9 mouse cellular contexts compared by ENCODE assay signal in the genomic region with DNA sequence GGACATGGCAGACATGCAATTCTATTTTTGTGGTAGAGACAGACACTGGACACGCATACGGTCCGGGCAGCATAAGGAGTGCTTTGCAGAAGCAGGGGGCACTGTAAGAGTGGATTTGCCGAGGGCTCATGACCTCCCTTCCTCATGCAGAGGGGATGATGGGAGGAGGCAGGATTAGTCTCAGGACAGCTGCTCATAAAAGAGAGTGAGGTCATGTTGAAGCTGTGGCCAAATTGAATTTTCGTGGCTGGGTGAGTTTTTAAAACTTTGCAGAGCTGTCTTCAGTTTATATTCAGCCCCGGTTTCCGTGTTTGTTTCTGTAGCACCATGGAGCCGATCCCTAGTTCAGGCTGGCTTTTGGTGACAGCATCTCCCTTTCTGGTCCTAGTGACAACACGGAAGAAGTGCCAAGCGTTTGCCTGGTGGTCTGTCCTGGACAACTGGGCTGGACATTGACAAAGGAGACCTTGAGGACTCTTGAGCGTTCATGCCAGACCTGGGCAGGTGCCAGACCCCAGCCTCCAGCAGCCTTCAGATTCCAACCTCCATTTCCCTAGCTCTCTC. TPM values are rescaled to one million over a fixed set of nuclear protein-coding genes. Genes with fewer than 3 reads are reported as not detected.
DNase-seq lines count a peak whose midpoint lies in the region; ATAC-seq lines count a peak whose summit lies in the region.
"Had no signal": no experiment of that assay in that cellular context is flagged by ENCODE, and none has a peak within 500 bp of the region (broad histone marks: within the 10 kb centered on the region; RNA-seq: fewer than 3 reads in every experiment).

No protein-coding gene starts in this region.

- no peak overlapping the region for H3K4me3 ChIP-seq in limb, embryonic 15.5 days
- H3K4me3 ChIP-seq: erythroblast, embryonic 14.5 days had no signal

- DNase-seq in layer of hippocampus, adult 11-12 months (ENCODE audit: low spot score), result peak; percentile 59
- no peak for DNase-seq in layer of hippocampus, adult 18-20 months (ENCODE audit: low spot score in 2 of 2)
- DNase-seq in cerebellum, adult 8-10 months, result peak; percentile 14
- DNase-seq in heart, adult 11 months, result peak; percentile 98
- DNase-seq in kidney, adult 18-20 months, result peak; percentile 18
- peak; percentile 40 for DNase-seq in right cerebral cortex, postnatal 14 days
- DNase-seq in spleen, adult 12 weeks (ENCODE audit: low spot score), result no peak

- no peaks in the 10 kb centered on the region for H3K9me3 ChIP-seq in limb, embryonic 15.5 days

- no peak overlapping the region for H3K9ac ChIP-seq in limb, embryonic 15.5 days

- peaks cover 35% of the 10 kb centered on the region for H3K4me1 ChIP-seq in limb, embryonic 15.5 days

- H3K27me3 ChIP-seq in limb, embryonic 15.5 days, result no peaks in the 10 kb centered on the region

- peak overlapping the region; percentile 93 for H3K27ac ChIP-seq in limb, embryonic 15.5 days

- H3K4me2 ChIP-seq in limb, embryonic 15.5 days, result 0 out of 2 replicates have a peak overlapping the region, but pooled peaks have one; percentile 20

- ATAC-seq in limb, embryonic 15.5 days (ENCODE audit: insufficient number of reproducible peaks, low FRiP score, low TSS enrichment, low read depth), result peak; percentile 80

- no peaks in the 10 kb centered on the region for H3K36me3 ChIP-seq in limb, embryonic 15.5 days

- 28% methylated on average over 11 of the region's 11 CpGs for WGBS in limb, embryonic 15.5 days

RNA-seq across cellular contexts. Expression of gene Cdrt4, which starts 46.8 kb away (rescaled TPM):
- not detected for total RNA-seq in layer of hippocampus, adult 18-20 months (2021)
- 0.22 TPM in 1 of 2 replicates, not detected in the other for polyA plus RNA-seq in limb, embryonic 15.5 days (2015; fragmentation: Nextera tagmentation; extraction: Ambion mirVana)
- polyA plus RNA-seq: erythroblast, embryonic 14.5 days had no signal

Comparison
In these comparisons a context has a peak if more than half of its experiments do, and no peak if none do; other contexts are left out.
1. DNase-seq: peak in layer of hippocampus, adult 11-12 months (single experiment), cerebellum, adult 8-10 months (single experiment), heart, adult 11 months (single experiment), kidney, adult 18-20 months (single experiment) and right cerebral cortex, postnatal 14 days (single experiment); none in layer of hippocampus, adult 18-20 months (0 of 2) and spleen, adult 12 weeks (single experiment).